Mouse (Mus musculus) lung, embryonic 16.5 days (tissue): Measurements from ENCODE around the gene Hip1. TPM values are rescaled to one million over a fixed set of nuclear protein-coding genes. Genes with fewer than 3 reads are reported as not detected.
"Not testable (repeated sequence)": the region's sequence is repeated elsewhere in the genome, so short reads cannot be mapped to it uniquely, and the experiment has no call there.

Experiments used
- ATAC-seq: fragments of 200-750 bp; cut with Nextera tagmentation; 2 replicates; pipeline ENCODE4 v1.8.0; 2017; ENCODE audit warnings: low read depth, mild to moderate bottlenecking, moderate library complexity
- H3K27ac ChIP-seq: fragments of 300-500 bp; sonication (generic); 2 replicates; pipeline ENCODE4 v1.5.1; 2014; ENCODE audit warnings: mild to moderate bottlenecking, control low read depth, low read length
- H3K27me3 ChIP-seq: fragments of 300-500 bp; sonication (generic); 2 replicates; pipeline ENCODE4 v1.6.1; 2014; ENCODE audit warnings: low read depth, low read length, mixed read lengths; ENCODE audit not compliant: control insufficient read depth, insufficient read depth
- H3K36me3 ChIP-seq: fragments of 300-500 bp; sonication (generic); 2 replicates; pipeline ENCODE4 v1.6.1; 2014; ENCODE audit warnings: low read length; ENCODE audit not compliant: control insufficient read depth, insufficient read depth
- H3K4me1 ChIP-seq: fragments of 300-500 bp; sonication (generic); replicated peaks from 2 replicates; pipeline ENCODE4 v1.6.1; 2014; ENCODE audit warnings: low read length, mixed read lengths; ENCODE audit not compliant: control insufficient read depth, insufficient read depth
- H3K4me2 ChIP-seq: fragments of 300-500 bp; sonication (generic); 2 replicates; pipeline ENCODE4 v1.6.1; 2014; ENCODE audit warnings: low read depth, low read length, control low read depth
- H3K4me3 ChIP-seq: fragments of 300-500 bp; sonication (generic); 2 replicates; pipeline ENCODE4 v1.5.1; 2014; ENCODE audit warnings: mild to moderate bottlenecking, low read length, control low read depth
- H3K9ac ChIP-seq: fragments of 300-500 bp; sonication (generic); 2 replicates; pipeline ENCODE4 v1.6.1; 2014; ENCODE audit warnings: low read length, control low read depth
- H3K9me3 ChIP-seq: fragments of 300-500 bp; sonication (generic); 2 replicates; pipeline ENCODE4 v1.6.1; 2016; ENCODE audit warnings: low read length; ENCODE audit not compliant: control insufficient read depth
- WGBS: fragments of 180-500 bp; shearing (Covaris S2); extraction: QIAGEN DNeasy Blood & Tissue Kit; methylation state at CpG from one replicate; pipeline ENCODE4 v1.1.7; 2014; 5-methylcytosine and 5-hydroxymethylcytosine counted together
- polyA plus RNA-seq: library from polyadenylated mRNA; unstranded; fragments of >200 nt; fragmentation: Nextera tagmentation; extraction: Ambion mirVana; gene quantifications from 2 replicates; pipeline ENCODE4 v1.2.1, GENCODE M21; 2015

Gene Hip1
- polyA plus RNA-seq, 1 experiment from 2014 or later: 35.1 TPM

DNA sequence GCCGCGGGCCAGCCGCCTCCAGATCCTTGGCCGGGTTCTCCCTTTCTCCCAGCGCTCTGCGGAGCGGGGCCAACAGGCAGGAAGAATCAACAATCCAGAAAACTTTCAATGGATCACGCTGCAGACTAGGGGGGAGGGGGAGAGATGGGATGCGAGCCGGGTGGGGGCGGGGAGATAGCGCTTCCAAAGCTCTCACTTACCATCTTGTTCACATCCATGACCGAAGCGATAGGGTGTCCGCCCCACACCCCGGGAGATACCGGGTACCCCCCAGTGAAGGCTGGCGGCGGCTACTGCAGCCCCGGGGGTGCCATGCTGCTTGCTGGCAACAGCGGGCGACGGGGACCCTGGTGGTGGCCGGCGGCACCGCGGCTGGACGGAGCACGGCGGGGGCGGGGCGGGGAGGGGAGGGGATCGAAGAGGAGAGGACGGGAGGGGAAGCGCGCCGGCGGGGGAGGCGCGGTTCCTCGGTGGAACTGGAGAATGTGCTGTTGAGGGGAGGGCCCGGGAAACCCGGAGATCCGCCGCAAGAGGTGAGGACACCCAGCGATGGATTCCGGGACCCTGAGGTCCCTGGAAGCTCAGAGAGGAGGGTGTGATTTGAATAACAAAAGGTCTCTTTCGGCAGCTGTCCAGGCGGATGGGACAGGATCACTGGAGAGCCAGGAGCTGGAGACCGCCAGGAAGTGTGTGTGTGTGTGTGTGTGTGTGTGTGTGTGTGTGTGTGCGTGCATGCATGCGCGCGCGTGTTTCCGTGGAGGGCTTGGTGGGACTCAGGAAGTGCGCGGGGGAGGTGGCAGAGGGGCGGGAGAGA, 55.8 kb downstream of the Hip1 start:
- Histone ChIP-seq H3K4me3 (peak overlapping the region; percentile 74), H3K27me3 (no peaks in the 10 kb centered on the region), H3K4me2 (peak overlapping the region; percentile 92), H3K9me3 (no peaks in the 10 kb centered on the region), H3K27ac (peak overlapping the region; percentile 86), H3K36me3 (no peaks in the 10 kb centered on the region), H3K4me1 (peaks cover 15% of the 10 kb centered on the region), H3K9ac (peak overlapping the region; percentile 79)
- peak; percentile 88 for ATAC-seq
- WGBS: under 1% methylated on average over 58 of the region's 59 CpGs

DNA sequence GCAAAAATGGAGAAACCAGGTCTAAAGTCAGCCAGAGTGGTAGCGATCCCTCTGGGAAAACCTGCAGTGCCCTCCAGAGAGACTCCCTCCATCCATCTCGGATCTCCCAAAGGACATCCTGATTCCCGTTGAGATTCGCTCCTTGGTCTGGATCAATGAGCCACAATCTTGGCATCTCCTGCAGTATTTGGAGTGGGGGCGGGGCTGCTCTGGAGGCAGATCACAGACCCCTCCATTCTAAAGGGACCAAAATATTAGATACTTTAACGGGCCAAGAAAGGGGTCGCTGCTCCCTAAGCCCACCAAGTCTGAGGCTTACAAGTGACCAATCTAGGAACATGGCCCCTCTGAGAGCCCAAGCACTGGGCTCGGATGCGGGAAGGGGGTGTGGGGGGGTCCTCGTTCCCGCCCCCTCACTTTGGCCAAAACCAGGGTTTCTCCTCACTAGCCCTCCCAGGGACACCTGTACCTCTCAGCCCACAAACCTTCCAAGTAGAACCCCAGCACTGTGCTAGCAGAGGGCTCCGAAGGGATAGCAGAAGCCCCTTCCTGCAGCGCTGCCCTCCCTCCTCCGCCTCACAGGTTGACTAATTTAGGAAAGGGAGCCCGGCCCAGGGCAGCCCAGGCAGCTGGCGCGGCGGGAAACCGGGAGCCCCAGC, 56.6 kb downstream of the Hip1 start:
- peak overlapping the region; percentile 86 for H3K27ac ChIP-seq
- 0 out of 2 replicates have a peak, but pooled peaks have one; percentile 1 for ATAC-seq
- no peaks in the 10 kb centered on the region for H3K36me3 ChIP-seq
- H3K9ac ChIP-seq: peak overlapping the region; percentile 79
- H3K4me2 ChIP-seq: peak overlapping the region; percentile 92
- H3K4me1 ChIP-seq: peaks cover 15% of the 10 kb centered on the region
- peak overlapping the region; percentile 74 for H3K4me3 ChIP-seq
- H3K9me3 ChIP-seq: no peaks in the 10 kb centered on the region
- under 1% methylated on average over 19 of the region's 19 CpGs for WGBS
- no peaks in the 10 kb centered on the region for H3K27me3 ChIP-seq

DNA sequence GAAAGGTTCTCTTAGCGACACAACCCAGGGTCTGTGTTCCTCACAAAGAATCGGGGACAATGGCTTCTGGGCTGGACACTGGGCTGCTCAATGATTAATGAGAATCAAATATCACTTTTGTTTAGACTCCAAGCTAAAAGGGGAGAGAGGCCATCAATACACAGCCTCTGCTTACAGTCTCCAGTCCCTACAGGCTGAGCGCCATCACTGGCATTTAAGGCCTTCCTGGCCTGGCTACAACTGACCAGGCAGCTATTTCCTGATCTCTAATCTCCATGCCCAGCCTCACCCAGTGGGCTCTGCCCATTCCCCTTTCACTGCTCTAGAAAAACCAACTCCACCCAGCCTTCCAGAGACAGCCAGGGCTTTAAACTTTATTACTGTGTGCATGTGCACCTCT, 59.6 kb downstream of the Hip1 start:
- Histone ChIP-seq H3K4me1 (peaks cover 15% of the 10 kb centered on the region), H3K9me3 (no peaks in the 10 kb centered on the region), H3K4me2 (no peak overlapping the region), H3K9ac (no peak overlapping the region), H3K27me3 (no peaks in the 10 kb centered on the region), H3K4me3 (no peak overlapping the region), H3K27ac (peak overlapping the region; percentile 2; the same call in 1 of the 2 replicates), H3K36me3 (no peaks in the 10 kb centered on the region)
- ATAC-seq: no peak
- WGBS: 42% methylated on average over 3 of the region's 3 CpGs

DNA sequence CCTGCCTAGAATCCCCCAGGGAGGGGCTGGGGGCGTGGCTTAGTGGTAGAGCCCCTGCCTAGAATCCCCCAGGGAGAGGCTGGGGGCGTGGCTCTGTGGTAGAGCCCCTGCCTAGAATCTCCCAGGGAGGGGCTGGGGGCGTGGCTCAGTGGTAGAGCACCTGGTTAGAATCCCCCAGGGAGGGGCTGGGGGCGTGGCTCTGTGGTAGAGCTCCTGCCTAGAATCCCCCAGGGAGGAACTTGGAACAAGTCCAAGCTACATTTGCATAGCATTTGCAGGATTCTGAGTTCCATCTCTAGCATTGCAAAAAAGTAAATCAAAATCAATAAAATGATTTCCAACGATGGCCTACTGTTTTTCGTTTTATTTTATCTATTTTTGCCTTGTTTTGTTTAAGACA, 61.1 kb downstream of the Hip1 start:
- H3K36me3 ChIP-seq, H3K27me3 ChIP-seq, H3K27ac ChIP-seq, H3K4me3 ChIP-seq, H3K9ac ChIP-seq, H3K4me2 ChIP-seq, ATAC-seq, H3K9me3 ChIP-seq: not testable (repeated sequence)
- WGBS: 93% methylated on average over 6 of the region's 6 CpGs
- peaks cover 12% of the 10 kb centered on the region for H3K4me1 ChIP-seq

DNA sequence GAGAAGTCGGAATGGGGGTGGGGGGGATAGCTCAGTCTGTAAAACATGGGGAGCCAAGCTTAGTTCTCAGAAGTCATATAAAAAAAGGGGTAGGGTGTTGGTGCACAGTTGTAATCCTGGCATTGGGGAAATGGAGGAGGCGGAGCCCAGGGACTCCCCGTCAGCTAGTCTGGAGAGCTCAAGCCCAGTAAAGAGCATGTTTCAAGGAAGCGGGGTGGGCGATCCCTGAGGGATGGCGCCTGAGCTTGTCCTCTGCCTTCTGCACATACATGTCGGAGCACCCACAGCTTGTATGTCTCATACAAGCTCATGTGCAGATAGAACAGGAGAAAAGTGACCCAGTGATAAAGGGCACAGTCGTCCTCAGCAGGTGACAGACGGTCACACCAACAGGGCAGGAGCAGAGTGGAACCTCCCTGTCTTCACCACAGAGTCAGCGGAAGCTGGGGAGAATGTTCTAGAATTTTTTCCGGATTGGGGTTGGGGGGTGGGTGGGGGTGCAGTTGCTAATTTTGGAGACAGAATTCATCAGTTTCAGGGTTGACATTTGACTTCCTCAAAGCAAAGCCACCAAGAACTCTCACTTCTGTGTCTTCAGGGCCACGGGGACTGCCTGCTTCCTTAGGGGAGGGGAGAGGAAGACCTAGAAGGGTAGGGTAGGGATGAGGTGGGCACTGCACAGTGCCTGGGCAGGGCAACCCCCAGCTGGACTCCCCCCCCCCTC, 65.9 kb downstream of the Hip1 start:
- WGBS: 85% methylated on average over 12 of the region's 12 CpGs
- no peak overlapping the region for H3K9ac ChIP-seq
- no peak; the same call in 1 of the 2 replicates for ATAC-seq
- H3K4me1 ChIP-seq: no peaks in the 10 kb centered on the region
- H3K27ac ChIP-seq: no peak overlapping the region
- H3K4me2 ChIP-seq: no peak overlapping the region
- H3K9me3 ChIP-seq: no peaks in the 10 kb centered on the region
- no peaks in the 10 kb centered on the region for H3K27me3 ChIP-seq
- no peaks in the 10 kb centered on the region for H3K36me3 ChIP-seq
- no peak overlapping the region for H3K4me3 ChIP-seq

DNA sequence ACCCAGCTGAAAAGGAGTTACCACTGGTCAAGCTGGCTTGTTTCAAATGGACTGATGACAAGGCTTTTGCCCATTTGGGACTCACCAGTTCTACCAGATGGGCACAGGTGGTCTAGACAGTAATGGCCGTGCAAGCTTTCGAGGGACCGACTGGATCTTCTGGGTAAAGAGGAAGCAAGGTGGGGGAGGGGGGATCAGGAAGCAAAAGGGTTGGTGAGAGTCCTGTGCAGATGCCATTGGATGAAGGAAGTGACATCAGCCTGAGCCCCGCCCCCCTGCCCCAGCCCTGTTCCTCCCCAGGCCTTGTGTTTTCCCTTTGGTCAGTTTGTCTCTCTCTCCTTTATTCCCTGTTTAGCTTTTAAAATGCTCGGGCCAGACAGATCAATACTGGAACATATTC, 68.7 kb downstream of the Hip1 start:
- Histone ChIP-seq H3K4me1 (no peaks in the 10 kb centered on the region), H3K4me2 (no peak overlapping the region), H3K27ac (no peak overlapping the region), H3K9ac (no peak overlapping the region), H3K36me3 (no peaks in the 10 kb centered on the region), H3K27me3 (no peaks in the 10 kb centered on the region), H3K9me3 (no peaks in the 10 kb centered on the region), H3K4me3 (no peak overlapping the region)
- ATAC-seq: no peak
- 71% methylated on average over 5 of the region's 5 CpGs for WGBS

DNA sequence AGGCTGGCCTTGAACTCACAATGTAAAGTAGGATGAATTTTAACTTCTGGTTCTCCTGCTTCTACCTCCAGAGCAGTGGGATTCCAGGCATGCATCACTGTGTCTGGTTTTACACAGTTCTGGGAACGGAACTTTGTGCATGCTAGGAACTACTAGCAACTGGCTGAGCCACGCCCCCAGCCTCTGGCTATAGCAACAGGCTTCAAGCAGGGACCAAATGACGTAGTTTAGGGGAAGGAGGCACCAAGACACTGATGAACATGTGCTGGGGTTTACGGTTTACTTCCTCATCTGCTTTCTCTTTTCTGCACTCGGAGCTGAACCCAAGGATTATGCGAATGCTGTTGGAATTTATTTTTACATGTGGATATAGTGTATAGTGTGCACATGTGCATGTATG, 72.5 kb downstream of the Hip1 start:
- WGBS: 81% methylated on average over 6 of the region's 6 CpGs
- H3K27ac ChIP-seq: no peak overlapping the region
- ATAC-seq: no peak

DNA sequence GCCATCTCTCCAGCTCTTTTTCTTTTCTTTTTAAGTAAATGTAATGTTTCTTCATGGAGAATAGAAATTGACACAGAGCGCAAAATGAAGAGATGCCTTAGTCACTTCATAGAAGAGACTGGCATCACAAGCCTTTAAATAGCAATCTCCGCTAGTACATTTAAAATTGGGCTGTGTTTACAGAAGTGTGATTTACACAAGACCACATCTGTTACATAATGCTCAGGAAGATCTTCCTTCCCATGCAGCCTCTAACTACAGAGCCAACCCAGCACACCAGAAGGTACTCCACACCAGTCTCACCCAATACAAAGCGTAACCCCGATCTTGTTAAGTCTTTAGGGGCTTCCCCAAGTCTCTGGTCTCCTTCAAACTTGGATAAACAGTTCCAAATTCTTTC, 73.2 kb downstream of the Hip1 start:
- Histone ChIP-seq H3K27me3 (no peaks in the 10 kb centered on the region), H3K4me1 (no peaks in the 10 kb centered on the region), H3K27ac (no peak overlapping the region), H3K4me2 (no peak overlapping the region), H3K4me3 (no peak overlapping the region), H3K9ac (no peak overlapping the region), H3K9me3 (no peaks in the 10 kb centered on the region), H3K36me3 (peaks cover 6% of the 10 kb centered on the region; the same call in 1 of the 2 replicates)
- ATAC-seq: no peak
- 93% methylated on average over 4 of the region's 4 CpGs for WGBS

More for the DNA sequence above, 72.5 kb downstream of the Hip1 start:
- Histone ChIP-seq H3K4me1 (no peaks in the 10 kb centered on the region), H3K4me3 (no peak overlapping the region), H3K9me3 (no peaks in the 10 kb centered on the region), H3K9ac (no peak overlapping the region), H3K27me3 (no peaks in the 10 kb centered on the region), H3K4me2 (no peak overlapping the region), H3K36me3 (peaks cover 1% of the 10 kb centered on the region; the same call in 1 of the 2 replicates)

DNA sequence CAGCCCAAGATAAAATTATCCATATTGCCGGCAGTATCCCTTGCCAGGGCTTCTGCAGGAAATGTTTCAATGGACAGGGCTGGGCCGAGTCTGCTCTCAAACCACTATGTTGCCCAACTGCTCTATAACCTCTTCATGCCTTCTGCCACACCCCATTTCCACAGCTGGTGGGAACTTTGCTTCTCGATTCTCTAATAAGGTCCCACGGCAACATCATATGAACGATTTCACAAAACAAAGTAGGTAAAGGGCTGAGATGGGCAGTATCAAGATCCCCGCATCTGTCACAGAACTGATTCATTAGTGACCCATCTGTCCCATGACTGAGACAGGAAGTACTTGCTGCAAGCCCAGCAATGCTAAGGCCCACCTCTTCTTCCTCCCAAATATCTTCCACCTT, 76.6 kb downstream of the Hip1 start:
- Histone ChIP-seq H3K9me3 (no peaks in the 10 kb centered on the region), H3K4me2 (no peak overlapping the region), H3K36me3 (peaks cover 6% of the 10 kb centered on the region; the same call in 1 of the 2 replicates), H3K9ac (no peak overlapping the region), H3K4me3 (no peak overlapping the region), H3K27me3 (no peaks in the 10 kb centered on the region), H3K4me1 (peaks cover 4% of the 10 kb centered on the region; the same call in 1 of the 2 replicates), H3K27ac (no peak overlapping the region)
- no peak for ATAC-seq
- 94% methylated on average over 6 of the region's 6 CpGs for WGBS
